Mouse (Mus musculus) CH12.LX (cell line): Measurements from ENCODE around the gene Clcf1. TPM values are rescaled to one million over a fixed set of nuclear protein-coding genes. Genes with fewer than 3 reads are reported as not detected.
A peak's percentile ranks its signal among the peaks of the same experiment; 100 is the strongest.

ENCODE experiments used
- DNase-seq: peaks from one replicate; pipeline ENCODE4 v3.0.0-alpha.2; 2013; ENCODE audit errors: extremely low read depth
- H3K27ac ChIP-seq: 2 replicates; pipeline ENCODE4 v1.5.1; 2012; ENCODE audit warnings: low read depth, mild to moderate bottlenecking, control low read depth, moderate library complexity; ENCODE audit not compliant: insufficient read depth
- H3K27me3 ChIP-seq: replicated peaks from 2 replicates; pipeline ENCODE3; 2012; ENCODE audit warnings: inconsistent platforms
- H3K36me3 ChIP-seq, 2 experiments: replicated peaks in 1 of 2; 2 replicates each; pipeline versions ENCODE3 to v1.6.1; 2012; ENCODE audit warnings: inconsistent platforms in 1 of 2, low read length in 1 of 2, mild to moderate bottlenecking in 1 of 2, mixed read lengths in 1 of 2, moderate library complexity in 1 of 2; ENCODE audit not compliant: control insufficient read depth in 1 of 2, insufficient read depth in 1 of 2
- H3K4me1 ChIP-seq, 2 experiments: 2 replicates each; pipeline ENCODE4 v1.6.1; 2012; ENCODE audit warnings: inconsistent platforms in 1 of 2, moderate library complexity in 1 of 2; ENCODE audit not compliant: insufficient read depth in 2 of 2, control insufficient read depth in 1 of 2
- H3K4me2 ChIP-seq: 2 replicates; pipeline ENCODE4 v1.6.1; 2012; ENCODE audit warnings: low read depth, mild to moderate bottlenecking, control low read depth; ENCODE audit not compliant: poor library complexity, insufficient read depth, severe bottlenecking
- H3K4me3 ChIP-seq, 3 experiments: fragments of 150-350 bp in 1 of 3; sonication (generic) in 1 of 3; replicated peaks in 1 of 3; 2 replicates each; pipeline versions ENCODE3 to v1.5.1; 2011 to 2012; ENCODE audit warnings: low read depth in 2 of 3, low read length in 2 of 3, mild to moderate bottlenecking in 2 of 3, moderate library complexity in 2 of 3, control low read depth in 1 of 3, improper control_type of control experiment in 1 of 3, inconsistent platforms in 1 of 3, mixed read lengths in 1 of 3; ENCODE audit not compliant: poor library complexity in 1 of 3
- H3K79me2 ChIP-seq: replicated peaks from 2 replicates; pipeline ENCODE4 v1.6.1; 2012; ENCODE audit warnings: mild to moderate bottlenecking, moderate library complexity; ENCODE audit not compliant: control insufficient read depth, poor library complexity, insufficient read depth, severe bottlenecking; ENCODE audit errors: extremely low read depth
- H3K9ac ChIP-seq: 2 replicates; pipeline ENCODE4 v1.6.1; 2012; ENCODE audit warnings: low read depth, mild to moderate bottlenecking, control low read depth, moderate library complexity; ENCODE audit not compliant: insufficient read depth
- H3K9me3 ChIP-seq: replicated peaks from 2 replicates; pipeline ENCODE3; 2012; ENCODE audit warnings: low read length, inconsistent platforms, mixed read lengths
- CHD1 ChIP-seq: IDR thresholded peaks from 2 replicates; pipeline ENCODE4 v1.6.1; 2012; ENCODE audit warnings: low read depth, low read length, improper control_type of control experiment, inconsistent platforms
- CHD2 ChIP-seq: IDR thresholded peaks from 2 replicates; pipeline ENCODE4 v1.6.1; 2011; ENCODE audit warnings: low read length, improper control_type of control experiment
- ELF1 ChIP-seq: IDR thresholded peaks from 2 replicates; pipeline ENCODE4 v1.6.1; 2014; ENCODE audit warnings: low read depth, mild to moderate bottlenecking, inconsistent platforms, low read length, improper control_type of control experiment
- EP300 ChIP-seq: IDR thresholded peaks from 2 replicates; pipeline ENCODE4 v1.6.1; 2011; ENCODE audit warnings: low read length, improper control_type of control experiment
- GABPA ChIP-seq: IDR thresholded peaks from 2 replicates; pipeline ENCODE4 v1.6.1; 2012; ENCODE audit warnings: low read depth, low read length, improper control_type of control experiment, inconsistent platforms; ENCODE audit not compliant: insufficient replicate concordance
- HCFC1 ChIP-seq: IDR thresholded peaks from 2 replicates; pipeline ENCODE4 v1.6.1; 2012; ENCODE audit warnings: low read depth, mild to moderate bottlenecking, inconsistent platforms, low read length, improper control_type of control experiment
- JUN ChIP-seq: IDR thresholded peaks from 2 replicates; pipeline ENCODE4 v1.6.1; 2011; ENCODE audit warnings: low read depth, mild to moderate bottlenecking, low read length, improper control_type of control experiment, moderate library complexity; ENCODE audit not compliant: insufficient read depth
- KAT2A ChIP-seq: IDR thresholded peaks from 2 replicates; pipeline ENCODE4 v1.6.1; 2012; ENCODE audit warnings: low read length, improper control_type of control experiment, inconsistent platforms; ENCODE audit not compliant: insufficient replicate concordance
- MAX ChIP-seq: IDR thresholded peaks from 2 replicates; pipeline ENCODE4 v1.6.1; 2011; ENCODE audit warnings: low read length, improper control_type of control experiment
- MXI1 ChIP-seq: IDR thresholded peaks from 2 replicates; pipeline ENCODE4 v1.6.1; 2011; ENCODE audit warnings: mild to moderate bottlenecking, low read depth, low read length, improper control_type of control experiment
- MYC ChIP-seq: IDR thresholded peaks from 2 replicates; pipeline ENCODE4 v1.6.1; 2011; ENCODE audit warnings: low read depth, mild to moderate bottlenecking, improper control_type of control experiment, low read length
- NELFE ChIP-seq: IDR thresholded peaks from 2 replicates; pipeline ENCODE4 v1.6.1; 2011; ENCODE audit warnings: low read depth, low read length, improper control_type of control experiment
- NRF1 ChIP-seq: IDR thresholded peaks from 2 replicates; pipeline ENCODE4 v1.6.1; 2014; ENCODE audit warnings: low read depth, mild to moderate bottlenecking, inconsistent platforms, low read length, improper control_type of control experiment, moderate library complexity
- POLR2A ChIP-seq: IDR thresholded peaks from 2 replicates; pipeline ENCODE4 v1.6.1; 2011; ENCODE audit warnings: low read depth, mild to moderate bottlenecking, improper control_type of control experiment, low read length
- RAD21 ChIP-seq: IDR thresholded peaks from 2 replicates; pipeline ENCODE4 v1.6.1; 2011; ENCODE audit warnings: low read depth, mild to moderate bottlenecking, low read length, improper control_type of control experiment, moderate library complexity
- SIN3A ChIP-seq: IDR thresholded peaks from 2 replicates; pipeline ENCODE4 v1.6.1; 2012; ENCODE audit warnings: low read length, improper control_type of control experiment, inconsistent platforms
- SMC3 ChIP-seq: IDR thresholded peaks from 2 replicates; pipeline ENCODE4 v1.6.1; 2011; ENCODE audit warnings: low read depth, low read length, improper control_type of control experiment
- USF1 ChIP-seq: IDR thresholded peaks from 2 replicates; pipeline ENCODE4 v1.6.1; 2014; ENCODE audit warnings: low read depth, mild to moderate bottlenecking, inconsistent platforms, low read length, improper control_type of control experiment
- USF2 ChIP-seq: conservative IDR thresholded peaks from 2 replicates; pipeline ENCODE4 v1.6.1; 2011; ENCODE audit warnings: low read depth, low read length, improper control_type of control experiment
- ZC3H11A ChIP-seq: IDR thresholded peaks from 2 replicates; pipeline ENCODE4 v1.6.1; 2012; ENCODE audit warnings: low read depth, mild to moderate bottlenecking, inconsistent platforms, low read length, improper control_type of control experiment
- ZKSCAN1 ChIP-seq: IDR thresholded peaks from 2 replicates; pipeline ENCODE4 v1.6.1; 2012; ENCODE audit warnings: low read depth, inconsistent platforms, low read length, improper control_type of control experiment, borderline replicate concordance
- ZNF384 ChIP-seq: IDR thresholded peaks from 2 replicates; pipeline ENCODE4 v1.6.1; 2012; ENCODE audit warnings: low read depth, low read length, improper control_type of control experiment, inconsistent platforms
- dilution Hi-C: fragments of 300-500 bp; cut with MboI; formaldehyde crosslinking; loops from 2 replicates; pipeline ENCODE4 v1.14.3; 2020; ENCODE audit warnings: low sequenced_read_pairs; ENCODE audit not compliant: extremely low pct_unique_long_range_greater_than_20kb, extremely low pct_ligation_motif_present
- in situ Hi-C: fragments of 300-500 bp; cut with MboI; formaldehyde crosslinking; loops from 3 replicates; pipeline ENCODE4 v1.14.3; 2019; ENCODE audit warnings: low sequenced_read_pairs, low pct_ligation_motif_present, low pct_unique_long_range_greater_than_20kb, mixed read lengths
- polyA plus RNA-seq: library from polyadenylated mRNA; unstranded; fragments of >175 nt; gene quantifications from 2 replicates; pipeline ENCODE4 v1.2.1, GENCODE M21; 2012; ENCODE audit warnings: low read depth; ENCODE audit not compliant: insufficient read length
- total RNA-seq, 2 experiments: library from RNA; depleted of rRNA; stranded (reverse); fragments of 300-350 nt in 1 of 2; fragments of >200 nt in 1 of 2; gene quantifications; 2 replicates each; pipeline ENCODE4 v1.2.3; 2012 to 2014

The Clcf1 gene
- total and polyA plus RNA-seq, 3 experiments, result 0.09 to 1.0 (median 0.28) TPM

DNA sequence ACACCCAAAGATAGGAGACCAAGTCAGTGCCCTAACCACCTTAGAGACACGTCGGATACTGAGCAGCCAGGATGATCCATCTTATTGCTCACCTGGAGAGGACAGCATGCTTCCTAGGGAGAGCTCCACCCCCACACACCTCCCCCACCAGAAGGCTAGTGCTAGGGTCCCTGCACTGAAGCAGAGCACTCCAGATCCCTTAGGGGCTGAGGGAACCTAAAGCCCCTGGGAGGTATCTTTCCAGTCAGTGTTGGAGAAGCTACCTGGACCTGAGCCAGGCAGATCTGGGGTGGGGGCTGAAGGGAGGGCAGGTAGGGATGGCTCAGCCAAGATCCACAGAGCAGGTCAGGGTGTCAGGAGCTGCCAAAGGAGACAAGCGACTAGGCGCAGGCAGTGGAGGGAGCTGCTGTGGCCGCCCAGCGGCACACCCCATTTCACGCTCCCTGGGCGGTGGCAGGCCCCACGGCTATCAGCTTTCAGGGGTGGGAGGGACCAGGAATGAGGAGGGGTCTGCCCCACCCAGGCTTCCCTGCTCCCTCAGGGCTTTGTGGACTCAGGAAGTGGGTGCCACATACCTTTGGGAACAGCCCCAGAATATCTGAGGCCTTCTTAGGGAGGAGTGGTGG, 15.5 kb downstream of the Clcf1 start:
- H3K36me3 ChIP-seq, result peaks cover 0 to 5% of the 10 kb centered on the region in 2 experiments
- no peak overlapping the region for H3K4me2 ChIP-seq
- no peak overlapping the region for H3K27ac ChIP-seq
- H3K4me3 ChIP-seq, result no peak overlapping the region
- peaks cover 24 to 63% of the 10 kb centered on the region in 2 experiments for H3K4me1 ChIP-seq
- H3K27me3 ChIP-seq, result peaks cover 8% of the 10 kb centered on the region
- DNase-seq, result no peak
- H3K79me2 ChIP-seq, result no peaks in the 10 kb centered on the region
- no peak for TF ChIP-seq POLR2A
- TF ChIP-seq USF2, result no peak
- TF ChIP-seq ZKSCAN1, result no peak
- TF ChIP-seq KAT2A, result no peak
- in situ Hi-C loops, result no loop called here
- no peak overlapping the region for H3K9ac ChIP-seq
- no peaks in the 10 kb centered on the region for H3K9me3 ChIP-seq
- dilution Hi-C loops, result no loop called here

DNA sequence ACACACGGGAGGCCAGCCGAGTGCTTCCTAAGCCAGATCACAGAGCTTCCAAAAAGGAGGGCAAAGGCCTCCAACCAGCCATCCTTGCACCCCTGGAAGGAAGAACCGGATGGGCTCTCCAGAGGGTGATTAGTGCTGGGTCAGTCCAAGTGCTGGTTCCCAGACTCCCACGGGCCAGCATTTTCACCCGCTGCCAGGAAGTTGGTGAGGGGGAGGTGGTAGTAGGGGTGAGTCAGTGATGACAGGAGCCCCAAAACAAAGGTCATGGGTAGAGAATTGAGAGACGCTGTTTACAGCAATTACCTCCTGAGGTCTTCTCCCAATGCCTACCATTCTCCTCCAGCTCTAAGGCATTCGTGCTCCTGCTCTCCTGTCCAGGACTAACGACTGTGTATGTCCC, 16.4 kb downstream of the Clcf1 start:
- no peak overlapping the region for H3K4me2 ChIP-seq
- no peaks in the 10 kb centered on the region for H3K79me2 ChIP-seq
- DNase-seq, result no peak
- H3K36me3 ChIP-seq, result peaks cover 0 to 5% of the 10 kb centered on the region in 2 experiments
- H3K9ac ChIP-seq, result no peak overlapping the region
- dilution Hi-C loops, result no loop called here
- peaks cover 24 to 63% of the 10 kb centered on the region in 2 experiments for H3K4me1 ChIP-seq
- H3K27ac ChIP-seq, result 0 out of 2 replicates have a peak overlapping the region, but pooled peaks have one; percentile 43
- TF ChIP-seq MAX, result no peak
- no peak for TF ChIP-seq CHD2
- H3K27me3 ChIP-seq, result peaks cover 8% of the 10 kb centered on the region
- in situ Hi-C loops, result no loop called here
- no peaks in the 10 kb centered on the region for H3K9me3 ChIP-seq
- H3K4me3 ChIP-seq, result no peak overlapping the region

DNA sequence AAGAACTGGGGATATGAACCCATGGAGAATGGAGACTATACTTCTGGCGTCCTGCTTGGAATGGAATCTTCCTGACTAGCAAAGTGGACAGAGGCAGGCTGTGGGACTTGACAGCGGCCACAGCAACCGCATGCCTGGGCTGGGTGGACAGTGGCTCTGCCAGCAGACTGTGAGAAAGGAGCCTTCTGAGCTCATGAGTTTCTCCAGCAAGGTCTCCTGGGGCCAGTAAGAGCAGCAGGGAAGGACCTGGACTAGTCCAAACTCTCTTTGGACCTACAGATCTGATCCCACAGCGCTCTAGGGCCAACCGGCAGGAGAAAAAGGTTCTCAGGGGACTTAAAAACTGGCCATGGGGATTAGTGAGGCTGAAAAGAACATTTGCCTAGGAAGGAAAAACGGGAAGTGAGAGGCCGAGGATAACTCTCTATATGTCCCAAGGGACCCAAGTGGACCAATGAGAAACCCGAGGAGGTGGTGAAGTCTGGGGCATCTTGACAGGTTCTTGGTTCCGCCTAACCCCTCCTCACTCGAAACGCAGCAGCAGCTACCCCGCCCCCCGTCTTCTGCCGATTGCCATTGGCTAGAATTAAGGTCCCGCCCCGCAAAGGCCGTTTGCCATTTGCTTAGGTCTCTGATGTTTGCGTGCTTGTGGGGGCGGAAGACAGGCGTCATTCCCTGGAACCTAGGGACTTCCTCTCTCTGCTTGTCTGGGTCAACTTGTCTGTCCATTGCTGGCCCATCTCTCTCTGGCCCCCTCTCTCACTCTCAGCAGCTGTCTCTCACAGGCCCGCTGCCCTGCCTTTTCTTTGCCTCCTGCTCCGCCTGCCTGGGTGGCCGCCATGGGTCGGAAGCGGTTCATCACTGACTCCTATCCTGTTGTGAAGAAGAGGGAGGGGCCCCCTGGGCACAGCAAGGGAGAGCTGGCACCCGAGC, 17.5 kb downstream of the Clcf1 start, which contains the start of gene Pold4:
TSS of gene Pold4 (plus strand) at position 647 of the 933 bp plus-strand sequence.
- peak; percentile 99 for DNase-seq
- TF ChIP-seq RAD21, result no peak
- TF ChIP-seq JUN, result no peak
- no peak for TF ChIP-seq ZC3H11A
- 0 out of 2 replicates have a peak, but pooled peaks have one; percentile 43 for TF ChIP-seq CHD1
- TF ChIP-seq MYC, result 0 out of 2 replicates have a peak, but pooled peaks have one; percentile 23
- TF ChIP-seq EP300, result peak; percentile 91
- 0 out of 2 replicates have a peak, but pooled peaks have one; percentile 3 for TF ChIP-seq NRF1
- TF ChIP-seq MXI1, result peak; percentile 48; the same call in 1 of the 2 replicates
- TF ChIP-seq SIN3A, result peak; percentile 72
- no peak for TF ChIP-seq SMC3
- TF ChIP-seq KAT2A, result peak; percentile 86; the same call in 1 of the 2 replicates
- no peak for TF ChIP-seq USF1
- no peak for TF ChIP-seq ZNF384
- peak; percentile 67 for TF ChIP-seq HCFC1
- TF ChIP-seq CHD2, result peak; percentile 79
- TF ChIP-seq POLR2A, result peak; percentile 64; the same call in 1 of the 2 replicates
- no peak for TF ChIP-seq ZKSCAN1
- TF ChIP-seq GABPA, result no peak
- TF ChIP-seq NELFE, result peak; percentile 76
- peak; percentile 88 for TF ChIP-seq ELF1

More for the DNA sequence above, 17.5 kb downstream of the Clcf1 start, which contains the start of gene Pold4:
- peaks cover 8% of the 10 kb centered on the region for H3K27me3 ChIP-seq
- peaks cover 0 to 5% of the 10 kb centered on the region in 2 experiments for H3K36me3 ChIP-seq
- H3K4me1 ChIP-seq, result peaks cover 24 to 57% of the 10 kb centered on the region in 2 experiments
- in situ Hi-C loops, result no loop called here
- peak within 1 kb of the TSS; percentile 63 to 75 (median 68) for H3K4me3 ChIP-seq
- dilution Hi-C loops, result no loop called here
- H3K27ac ChIP-seq, result peak within 1 kb of the TSS; percentile 88
- peak within 1 kb of the TSS; percentile 95 for H3K4me2 ChIP-seq
- H3K9ac ChIP-seq, result peak within 1 kb of the TSS; percentile 82
- no peaks in the 10 kb centered on the region for H3K9me3 ChIP-seq
- no peaks in the 10 kb centered on the region for H3K79me2 ChIP-seq
